9 mouse cellular contexts compared by ENCODE assay signal in genomic region chr7:102919632-102920031, GRCm38 (mm10). TPM values are rescaled to one million over a fixed set of nuclear protein-coding genes. Genes with fewer than 3 reads are reported as not detected.
DNase-seq lines count a peak whose midpoint lies in the region; ATAC-seq and TF ChIP-seq lines count a peak whose summit lies in the region.
"Had no signal": no experiment of that assay in that cellular context is flagged by ENCODE, and none has a peak within 500 bp of the region (broad histone marks: within the 10 kb centered on the region; RNA-seq: fewer than 3 reads in every experiment).

No protein-coding gene starts in this region.

- H3K27me3 ChIP-seq in kidney, adult 2 months (replicated peaks; ENCODE audit: control insufficient read depth, insufficient read depth, low read length), result no peaks in the 10 kb centered on the region
- H3K27me3 ChIP-seq in MEL (ENCODE audit: control insufficient read depth in 1 of 2, insufficient read depth in 2 of 2, low read length in 2 of 2), result no peaks in the 10 kb centered on the region
- no peaks in the 10 kb centered on the region for H3K27me3 ChIP-seq in midbrain, embryonic 15.5 days (replicated peaks)
- H3K27me3 ChIP-seq: lung, embryonic 15.5 days had no signal

- H3K9ac ChIP-seq in MEL (ENCODE audit: control insufficient read depth, low read depth, low read length, poor library complexity, severe bottlenecking), result no peak overlapping the region
- H3K9ac ChIP-seq in midbrain, embryonic 15.5 days, result no peak overlapping the region
- H3K9ac ChIP-seq: lung, embryonic 15.5 days had no signal

- H3K4me3 ChIP-seq in kidney, adult 2 months (ENCODE audit: insufficient read depth, low read depth, low read length), result no peak overlapping the region
- H3K4me3 ChIP-seq in MEL (ENCODE audit: control insufficient read depth in 1 of 2, insufficient read depth in 1 of 2, low read depth in 2 of 2, low read length in 2 of 2), result no peak overlapping the region
- no peak overlapping the region for H3K4me3 ChIP-seq in midbrain, embryonic 15.5 days
- H3K4me3 ChIP-seq: lung, embryonic 15.5 days had no signal

- no peaks in the 10 kb centered on the region for H3K36me3 ChIP-seq in kidney, adult 2 months (ENCODE audit: control insufficient read depth, insufficient read depth, low read length)
- H3K36me3 ChIP-seq in MEL (ENCODE audit: control insufficient read depth in 1 of 2, insufficient read depth in 2 of 2, low read length in 2 of 2), result no peaks in the 10 kb centered on the region
- H3K36me3 ChIP-seq in midbrain, embryonic 15.5 days (replicated peaks), result no peaks in the 10 kb centered on the region
- H3K36me3 ChIP-seq: lung, embryonic 15.5 days had no signal

- H3K4me1 ChIP-seq in kidney, adult 2 months (ENCODE audit: control insufficient read depth, insufficient read depth, low read length), result no peaks in the 10 kb centered on the region
- no peaks in the 10 kb centered on the region for H3K4me1 ChIP-seq in MEL (ENCODE audit: control insufficient read depth in 1 of 2, insufficient read depth in 2 of 2, low read length in 2 of 2)
- no peaks in the 10 kb centered on the region for H3K4me1 ChIP-seq in midbrain, embryonic 15.5 days
- H3K4me1 ChIP-seq: lung, embryonic 15.5 days had no signal

- TF ChIP-seq RAD21 in MEL (IDR thresholded peaks at IDR 0.05; ENCODE audit: low read depth, low read length), result peak; percentile 75

- DNase-seq in kidney, adult 2 months, result peak; percentile 41
- no peak for DNase-seq in kidney, postnatal 4 days
- DNase-seq in MEL (ENCODE audit: low read depth, low spot score), result peak; percentile 68
- DNase-seq in embryo, embryonic 11 days, result peak; percentile 72
- peak; percentile 69 for DNase-seq in induced T-regulatory cell, adult 2 months (ENCODE audit: low read depth)
- no peak for DNase-seq in testis, postnatal 14 days (ENCODE audit: low spot score)
- no peak for DNase-seq in layer of hippocampus, postnatal 36 days

- ATAC-seq in midbrain, embryonic 15.5 days (replicated peaks), result peak; percentile 79

- no peak overlapping the region for H3K27ac ChIP-seq in kidney, adult 2 months (ENCODE audit: insufficient read depth, low read depth, low read length)
- H3K27ac ChIP-seq in MEL (ENCODE audit: control insufficient read depth, low read depth, low read length), result no peak overlapping the region
- no peak overlapping the region for H3K27ac ChIP-seq in midbrain, embryonic 15.5 days
- H3K27ac ChIP-seq: lung, embryonic 15.5 days had no signal

- TF ChIP-seq POLR2A in kidney, adult 2 months (IDR thresholded peaks at IDR 0.05; ENCODE audit: low read depth, low read length), result no peak
- TF ChIP-seq POLR2A in MEL (IDR thresholded peaks at IDR 0.05; ENCODE audit: control insufficient read depth in 1 of 2, insufficient read depth in 1 of 2, low read depth in 1 of 2, low read length in 2 of 2, poor library complexity in 1 of 2), result no peak

- TF ChIP-seq EP300 in MEL (IDR thresholded peaks at IDR 0.05; ENCODE audit: low read depth in 1 of 2, low read length in 2 of 2), result no peak

- TF ChIP-seq CTCF in kidney, adult 2 months (conservative IDR thresholded peaks at IDR 0.05; ENCODE audit: insufficient read depth, insufficient read length, low read depth, low read length), result no peak
- peak in 2 of 3 experiments; percentile 54 to 74; a peak in 4 of 6 replicates for TF ChIP-seq CTCF in MEL (IDR thresholded peaks at IDR 0.05 in 2 of 3, conservative IDR thresholded peaks at IDR 0.05 in 1 of 3; ENCODE audit: control insufficient read depth in 1 of 3, insufficient read depth in 1 of 3, low read depth in 2 of 3, low read length in 3 of 3, poor library complexity in 1 of 3, severe bottlenecking in 1 of 3)

- H3K79me2 ChIP-seq in MEL (ENCODE audit: control insufficient read depth, insufficient read depth, low read length, poor library complexity), result no peaks in the 10 kb centered on the region

- WGBS in kidney, adult 2 months, result 0% methylated on average over 1 of the region's 1 CpGs
- WGBS in midbrain, embryonic 15.5 days, result 15% methylated on average over 1 of the region's 1 CpGs

- no peak overlapping the region for H3K4me2 ChIP-seq in midbrain, embryonic 15.5 days
- H3K4me2 ChIP-seq: lung, embryonic 15.5 days had no signal

- no peaks in the 10 kb centered on the region for H3K9me3 ChIP-seq in MEL (replicated peaks; ENCODE audit: insufficient read depth, low read length)
- no peaks in the 10 kb centered on the region for H3K9me3 ChIP-seq in midbrain, embryonic 15.5 days
- H3K9me3 ChIP-seq: lung, embryonic 15.5 days had no signal

TF ChIP-seq in MEL, 35 proteins besides CTCF, POLR2A, EP300 and RAD21:
- TF ChIP-seq SMC3 (IDR thresholded peaks at IDR 0.05; ENCODE audit: low read depth, low read length) (peak; percentile 81), ZC3H11A (IDR thresholded peaks at IDR 0.05; ENCODE audit: low read depth, low read length) (peak; percentile 40; the same call in 1 of the 2 replicates), ETS1 (IDR thresholded peaks at IDR 0.05; ENCODE audit: low read depth, low read length) (no peak)

RNA-seq across cellular contexts. Expression of gene Olfr571, which starts 2.3 kb away (rescaled TPM):
- not detected in 2 replicates for polyA plus RNA-seq in kidney, adult 2 months (2012; rRNA removed)
- not detected in 2 replicates for total RNA-seq in MEL (2012; rRNA removed)
- polyA plus RNA-seq in MEL (2012; ENCODE audit: insufficient read depth in 1 of 2, insufficient read length in 2 of 2, low read depth in 1 of 2, low replicate concordance in 2 of 2, missing spikeins in 1 of 2), result not detected
- not detected in 2 replicates for polyA plus RNA-seq in midbrain, embryonic 15.5 days (2015; fragmentation: Nextera tagmentation; extraction: Ambion mirVana)
- total RNA-seq in layer of hippocampus, postnatal 36 days (2021), result not detected
- polyA plus RNA-seq: lung, embryonic 15.5 days had no signal

RNA-seq across cellular contexts. Expression of gene Olfr572, which starts 4.6 kb away (rescaled TPM):
- polyA plus RNA-seq in kidney, adult 2 months (2012; rRNA removed), result not detected in 2 replicates
- not detected in 2 replicates for total RNA-seq in MEL (2012; rRNA removed)
- not detected for polyA plus RNA-seq in MEL (2012; ENCODE audit: insufficient read depth in 1 of 2, insufficient read length in 2 of 2, low read depth in 1 of 2, low replicate concordance in 2 of 2, missing spikeins in 1 of 2)
- polyA plus RNA-seq in midbrain, embryonic 15.5 days (2015; fragmentation: Nextera tagmentation; extraction: Ambion mirVana), result not detected in 2 replicates
- not detected for total RNA-seq in layer of hippocampus, postnatal 36 days (2021)
- polyA plus RNA-seq: lung, embryonic 15.5 days had no signal

RNA-seq across cellular contexts. Expression of gene Olfr573-ps1, which starts 22.7 kb away (rescaled TPM):
- not detected in 2 replicates for polyA plus RNA-seq in kidney, adult 2 months (2012; rRNA removed)
- total RNA-seq in MEL (2012; rRNA removed), result not detected in 2 replicates
- polyA plus RNA-seq in MEL (2012; ENCODE audit: insufficient read depth in 1 of 2, insufficient read length in 2 of 2, low read depth in 1 of 2, low replicate concordance in 2 of 2, missing spikeins in 1 of 2), result not detected
- polyA plus RNA-seq in midbrain, embryonic 15.5 days (2015; fragmentation: Nextera tagmentation; extraction: Ambion mirVana), result not detected in 2 replicates
- not detected for total RNA-seq in layer of hippocampus, postnatal 36 days (2021)
- polyA plus RNA-seq: lung, embryonic 15.5 days had no signal

RNA-seq across cellular contexts. Expression of gene Olfr570, which starts 25.3 kb away (rescaled TPM):
- polyA plus RNA-seq in kidney, adult 2 months (2012; rRNA removed), result not detected in 2 replicates
- total RNA-seq in MEL (2012; rRNA removed), result not detected in 2 replicates
- not detected for polyA plus RNA-seq in MEL (2012; ENCODE audit: insufficient read depth in 1 of 2, insufficient read length in 2 of 2, low read depth in 1 of 2, low replicate concordance in 2 of 2, missing spikeins in 1 of 2)
- not detected in 2 replicates for polyA plus RNA-seq in midbrain, embryonic 15.5 days (2015; fragmentation: Nextera tagmentation; extraction: Ambion mirVana)
- not detected for total RNA-seq in layer of hippocampus, postnatal 36 days (2021)
- polyA plus RNA-seq: lung, embryonic 15.5 days had no signal

RNA-seq across cellular contexts. Expression of gene Olfr574, which starts 28.6 kb away (rescaled TPM):
- not detected in 2 replicates for polyA plus RNA-seq in kidney, adult 2 months (2012; rRNA removed)
- not detected in 2 replicates for total RNA-seq in MEL (2012; rRNA removed)
- not detected for polyA plus RNA-seq in MEL (2012; ENCODE audit: insufficient read depth in 1 of 2, insufficient read length in 2 of 2, low read depth in 1 of 2, low replicate concordance in 2 of 2, missing spikeins in 1 of 2)
- polyA plus RNA-seq in midbrain, embryonic 15.5 days (2015; fragmentation: Nextera tagmentation; extraction: Ambion mirVana), result not detected in 2 replicates
- total RNA-seq in layer of hippocampus, postnatal 36 days (2021), result not detected
- polyA plus RNA-seq: lung, embryonic 15.5 days had no signal

Comparison
In these comparisons a context has a peak if more than half of its experiments do, and no peak if none do; other contexts are left out.
1. DNase-seq: peak in kidney, adult 2 months (single experiment), MEL (single experiment), embryo, embryonic 11 days (single experiment) and induced T-regulatory cell, adult 2 months (single experiment); none in kidney, postnatal 4 days (0 of 2), testis, postnatal 14 days (single experiment) and layer of hippocampus, postnatal 36 days (0 of 2).